Mouse (Mus musculus) kidney, adult 2 months (tissue): ENCODE measurements around the gene B3galnt2. TPM values are rescaled to one million over a fixed set of nuclear protein-coding genes. Genes with fewer than 3 reads are reported as not detected.

Experiments
- DNase-seq: peaks from one replicate; pipeline ENCODE4 v3.0.0; 2021
- H3K27ac ChIP-seq: fragments of 200-500 bp; 2 replicates; pipeline ENCODE4 v1.5.1; 2012; ENCODE audit warnings: low read depth, low read length, control low read depth, inconsistent platforms; ENCODE audit not compliant: insufficient read depth
- H3K27me3 ChIP-seq: fragments of 200-500 bp; replicated peaks from 2 replicates; pipeline ENCODE4 v1.6.1; 2012; ENCODE audit warnings: mild to moderate bottlenecking, moderate library complexity, low read length, inconsistent platforms; ENCODE audit not compliant: control insufficient read depth, insufficient read depth
- H3K36me3 ChIP-seq: fragments of 200-500 bp; 2 replicates; pipeline ENCODE4 v1.6.1; 2012; ENCODE audit warnings: mild to moderate bottlenecking, moderate library complexity, low read length, inconsistent platforms; ENCODE audit not compliant: control insufficient read depth, insufficient read depth
- H3K4me1 ChIP-seq: fragments of 200-500 bp; 2 replicates; pipeline ENCODE4 v1.6.1; 2011; ENCODE audit warnings: low read length; ENCODE audit not compliant: control insufficient read depth, insufficient read depth
- H3K4me3 ChIP-seq: fragments of 200-500 bp; 2 replicates; pipeline ENCODE4 v1.5.1; 2011; ENCODE audit warnings: mild to moderate bottlenecking, low read depth, low read length, control low read depth; ENCODE audit not compliant: insufficient read depth
- CTCF ChIP-seq: fragments of 200-500 bp; conservative IDR thresholded peaks from 2 replicates; pipeline ENCODE4 v1.5.1; 2011; ENCODE audit warnings: low read depth, mild to moderate bottlenecking, control low read depth, low read length, moderate library complexity, mixed read lengths; ENCODE audit not compliant: insufficient read depth, insufficient read length
- POLR2A ChIP-seq: fragments of 200-500 bp; IDR thresholded peaks from one replicate; pipeline ENCODE4 v1.6.1; 2011; ENCODE audit warnings: low read depth, low read length, control low read depth
- WGBS: fragments of 180-500 bp; shearing (Covaris S2); methylation state at CpG from one replicate; pipeline ENCODE4 v1.1.7; 2018; 5-methylcytosine and 5-hydroxymethylcytosine counted together
- polyA plus RNA-seq: library from polyadenylated mRNA; depleted of rRNA; stranded (reverse); fragments of >200 nt; gene quantifications from 2 replicates; pipeline ENCODE4 v1.2.3, GENCODE M21; 2012

Gene B3galnt2
- polyA plus RNA-seq, 1 experiment = 17.4 TPM

GRCm38 (mm10) chr13:14004999-14005398 lies 50.7 kb downstream of the B3galnt2 start:
- H3K27me3 ChIP-seq = no peaks in the 10 kb centered on the region
- no peak for DNase-seq
- no peak overlapping the region for H3K4me3 ChIP-seq
- peaks cover 1% of the 10 kb centered on the region; the same call in 1 of the 2 replicates for H3K36me3 ChIP-seq
- H3K27ac ChIP-seq = no peak overlapping the region
- no peaks in the 10 kb centered on the region for H3K4me1 ChIP-seq
- 81% methylated on average over 5 of the region's 5 CpGs for WGBS
- TF ChIP-seq POLR2A (no peak), CTCF (no peak)

GRCm38 (mm10) chr13:14006056-14006455 lies 51.8 kb downstream of the B3galnt2 start:
- WGBS = 65% methylated on average over 2 of the region's 2 CpGs
- no peak for DNase-seq
- Histone ChIP-seq H3K27me3 (no peaks in the 10 kb centered on the region), H3K4me1 (no peaks in the 10 kb centered on the region), H3K36me3 (peaks cover 1% of the 10 kb centered on the region; the same call in 1 of the 2 replicates), H3K4me3 (no peak overlapping the region), H3K27ac (no peak overlapping the region)
- TF ChIP-seq CTCF = no peak
- no peak for TF ChIP-seq POLR2A

GRCm38 (mm10) chr13:14011454-14011995 lies 57.3 kb downstream of the B3galnt2 start:
- no peak for DNase-seq
- Histone ChIP-seq H3K36me3 (no peaks in the 10 kb centered on the region; the same call in 1 of the 2 replicates), H3K27me3 (no peaks in the 10 kb centered on the region), H3K4me3 (no peak overlapping the region), H3K4me1 (no peaks in the 10 kb centered on the region), H3K27ac (no peak overlapping the region)
- 89% methylated on average over 4 of the region's 4 CpGs for WGBS
- no peak for TF ChIP-seq POLR2A
- TF ChIP-seq CTCF = no peak

- Histone ChIP-seq H3K27me3 (no peaks in the 10 kb centered on the region), H3K4me1 (no peaks in the 10 kb centered on the region), H3K36me3 (no peaks in the 10 kb centered on the region), H3K4me3 (no peak overlapping the region), H3K27ac (no peak overlapping the region)
- TF ChIP-seq CTCF = no peak
- TF ChIP-seq POLR2A = no peak
- WGBS = 93% methylated on average over 2 of the region's 2 CpGs
- DNase-seq = no peak
Measured at GRCm38 (mm10) chr13:14014001-14014400, 59.7 kb downstream of the B3galnt2 start.

GRCm38 (mm10) chr13:14014540-14014939 lies 60.3 kb downstream of the B3galnt2 start:
- H3K36me3 ChIP-seq = no peaks in the 10 kb centered on the region
- TF ChIP-seq POLR2A (no peak), CTCF (no peak)
- 87% methylated on average over 4 of the region's 4 CpGs for WGBS

GRCm38 (mm10) chr13:14015609-14016008 lies 61.3 kb downstream of the B3galnt2 start:
- no peak for DNase-seq
- Histone ChIP-seq H3K27ac (no peak overlapping the region), H3K36me3 (no peaks in the 10 kb centered on the region), H3K27me3 (no peaks in the 10 kb centered on the region), H3K4me1 (no peaks in the 10 kb centered on the region), H3K4me3 (no peak overlapping the region)
- TF ChIP-seq CTCF (no peak), POLR2A (no peak)
- WGBS = 89% methylated on average over 6 of the region's 6 CpGs

More at GRCm38 (mm10) chr13:14014540-14014939, 60.3 kb downstream of the B3galnt2 start:
- no peak for DNase-seq
- Histone ChIP-seq H3K4me1 (no peaks in the 10 kb centered on the region), H3K4me3 (no peak overlapping the region), H3K27ac (no peak overlapping the region), H3K27me3 (no peaks in the 10 kb centered on the region)

- H3K4me3 ChIP-seq = no peak overlapping the region
- TF ChIP-seq POLR2A = no peak
- no peak for TF ChIP-seq CTCF
- no peak overlapping the region for H3K27ac ChIP-seq
Measured at GRCm38 (mm10) chr13:14018283-14018682, 64.0 kb downstream of the B3galnt2 start.

More at GRCm38 (mm10) chr13:14018283-14018682, 64.0 kb downstream of the B3galnt2 start:
- Histone ChIP-seq H3K36me3 (no peaks in the 10 kb centered on the region), H3K27me3 (no peaks in the 10 kb centered on the region), H3K4me1 (no peaks in the 10 kb centered on the region)
- DNase-seq = no peak
